Mouse (Mus musculus): ENCODE measurements around the gene Prkce.
A peak's percentile ranks its signal among the peaks of the same experiment; 100 is the strongest.

Gene Prkce

DNA sequence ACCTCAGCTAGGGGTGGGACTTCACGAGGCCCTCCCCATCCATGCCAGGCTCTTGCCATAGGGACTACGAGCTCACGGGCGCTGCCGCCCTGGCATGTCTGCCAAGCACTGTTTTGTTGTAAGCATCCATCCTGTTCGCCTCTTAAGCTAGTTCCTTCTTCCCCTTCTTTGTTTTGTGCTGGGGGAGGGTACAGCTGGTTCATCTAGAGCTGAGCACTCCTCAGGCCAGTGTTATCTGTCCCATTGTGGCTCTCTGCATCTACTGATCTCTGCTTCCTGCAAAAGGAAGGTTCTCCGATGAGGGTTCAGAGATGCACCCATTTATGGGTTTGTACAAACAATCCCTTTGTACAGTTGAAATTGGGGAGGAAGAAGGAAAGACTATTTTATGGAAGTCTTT, 9.1 kb downstream of the Prkce start:
- DNase-seq (ENCODE audit: low spot score): no peak

DNA sequence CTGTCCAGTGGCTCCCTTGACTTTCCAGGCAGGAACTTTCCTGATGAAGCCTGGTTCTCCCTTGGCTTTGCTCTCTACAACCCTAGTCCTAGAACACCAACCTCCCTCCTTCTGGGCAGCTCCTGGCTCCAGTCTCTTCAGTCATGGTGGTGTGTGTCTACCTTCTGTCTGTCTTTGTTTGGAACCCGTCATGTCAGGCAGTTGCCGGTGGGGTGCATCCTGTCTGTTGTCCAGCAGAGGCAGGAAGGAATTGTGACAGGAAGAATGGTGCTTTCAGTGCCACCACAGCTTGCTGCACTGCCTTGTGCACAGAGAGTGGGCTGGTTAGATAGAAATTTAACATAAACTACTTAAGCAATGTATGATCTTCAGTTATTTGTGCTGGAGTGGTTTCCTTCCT, 16.2 kb downstream of the Prkce start:
- no peak for DNase-seq (ENCODE audit: low spot score)

DNA sequence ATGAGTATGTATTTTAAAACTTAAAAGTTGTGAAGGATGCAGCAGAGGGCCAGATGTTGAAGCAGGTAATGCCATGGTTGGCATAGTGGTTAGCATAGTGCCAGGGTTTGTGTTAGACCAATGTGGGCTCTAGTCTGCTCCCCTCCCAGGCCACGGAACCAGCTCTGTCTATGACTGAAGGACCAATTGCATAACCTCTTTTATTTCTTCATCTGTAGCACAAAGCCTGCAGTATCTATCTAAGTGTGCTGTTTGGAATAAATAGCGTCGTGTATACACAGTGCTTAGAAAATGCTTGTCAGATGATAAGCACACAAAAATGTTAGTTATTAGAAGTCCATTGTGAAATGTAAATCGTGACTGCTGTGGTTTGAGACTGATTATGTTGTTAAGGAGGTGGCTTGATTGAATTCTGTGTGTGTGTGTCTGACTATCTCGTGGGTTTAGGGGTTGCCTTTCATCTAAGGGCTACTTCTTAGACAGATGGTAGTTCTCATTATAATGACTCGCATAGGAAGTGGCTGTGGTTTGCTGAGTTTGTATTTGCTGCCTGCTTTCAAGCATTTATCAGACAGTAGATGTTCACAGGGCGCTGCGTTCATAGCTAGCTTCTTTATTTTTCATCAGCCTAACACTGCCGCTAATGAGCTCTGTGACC, 17.1 kb downstream of the Prkce start:
- no peak for DNase-seq (ENCODE audit: low spot score)

DNA sequence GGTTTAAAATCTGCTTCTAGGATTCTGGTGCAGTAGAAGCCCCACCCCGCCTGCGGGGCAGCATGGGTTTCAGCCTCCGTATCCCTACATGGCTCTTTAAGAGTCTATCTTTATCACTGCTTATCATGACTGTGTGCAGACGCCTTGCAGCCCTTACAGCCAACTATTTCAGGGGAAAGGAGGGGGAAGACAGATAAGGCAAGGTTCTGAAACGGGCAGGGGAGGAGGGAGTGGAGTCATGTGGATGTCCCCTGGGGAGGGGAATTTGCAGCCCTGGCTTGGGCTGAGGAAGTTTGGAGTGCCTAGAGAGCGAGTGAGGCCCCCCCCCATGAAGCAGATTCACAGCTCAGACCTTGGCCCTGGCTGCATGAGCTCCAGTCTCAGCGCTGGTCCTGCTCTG, 18.0 kb downstream of the Prkce start:
- no peak for DNase-seq (ENCODE audit: low spot score)

DNA sequence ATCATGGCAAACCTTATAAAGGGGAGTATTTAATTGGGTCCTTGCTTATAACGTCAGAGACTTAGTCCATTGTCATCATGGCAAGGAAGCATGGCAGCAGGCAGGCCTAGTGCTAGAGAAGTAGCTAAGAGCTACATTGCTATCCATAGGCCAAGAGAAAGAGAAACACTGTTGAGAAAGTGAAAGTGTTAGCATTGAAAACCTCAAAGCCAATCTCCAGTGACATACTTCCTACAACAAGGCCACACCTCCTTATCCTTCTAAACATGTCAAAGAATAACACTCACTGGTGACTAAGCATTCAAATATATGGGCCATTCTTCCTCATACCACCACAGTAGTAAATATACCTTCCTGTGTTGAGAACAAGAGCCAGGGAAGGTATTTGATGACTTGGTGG, 20.2 kb downstream of the Prkce start:
- DNase-seq (ENCODE audit: low spot score): no peak

DNA sequence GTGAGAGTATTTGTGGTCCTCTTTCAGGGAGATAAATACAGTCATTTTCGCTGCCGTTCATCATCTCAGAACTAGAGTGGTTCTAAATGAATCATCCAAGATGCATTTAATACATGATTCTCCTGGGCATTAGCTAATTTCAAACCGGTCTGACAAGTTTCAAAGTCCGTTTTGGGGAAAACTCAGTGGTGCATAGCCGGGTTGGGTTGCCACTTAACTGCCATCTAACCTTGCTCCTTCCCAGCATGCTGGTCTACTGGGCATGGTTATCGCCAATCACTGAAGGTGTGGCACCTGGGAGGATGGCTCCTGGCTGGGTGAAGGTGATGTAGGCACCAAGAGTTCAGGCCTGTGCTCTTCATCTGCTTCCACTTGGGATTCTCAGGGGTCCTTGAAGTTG, 26.4 kb downstream of the Prkce start:
- DNase-seq (ENCODE audit: low spot score): no peak

DNA sequence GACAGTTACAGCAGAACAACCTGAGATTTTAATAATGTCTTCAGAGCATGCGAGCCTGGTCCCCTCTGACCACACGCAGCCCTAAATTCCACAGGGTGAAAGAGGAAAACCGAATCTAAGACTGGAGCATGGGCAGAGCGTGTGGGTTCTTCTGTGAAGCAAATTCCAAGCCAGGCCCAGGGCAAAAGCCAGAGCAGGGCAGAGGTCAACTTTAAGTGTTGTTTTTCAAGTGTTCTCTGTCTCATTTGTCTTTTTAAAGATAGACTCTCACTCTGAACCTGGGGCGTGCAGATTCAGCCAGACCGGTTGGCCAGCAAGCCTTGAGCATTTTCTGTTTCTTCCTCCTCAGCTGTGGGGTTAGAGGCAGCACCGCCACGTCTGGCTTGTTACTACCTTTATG, 27.3 kb downstream of the Prkce start:
- no peak for DNase-seq (ENCODE audit: low spot score)

DNA sequence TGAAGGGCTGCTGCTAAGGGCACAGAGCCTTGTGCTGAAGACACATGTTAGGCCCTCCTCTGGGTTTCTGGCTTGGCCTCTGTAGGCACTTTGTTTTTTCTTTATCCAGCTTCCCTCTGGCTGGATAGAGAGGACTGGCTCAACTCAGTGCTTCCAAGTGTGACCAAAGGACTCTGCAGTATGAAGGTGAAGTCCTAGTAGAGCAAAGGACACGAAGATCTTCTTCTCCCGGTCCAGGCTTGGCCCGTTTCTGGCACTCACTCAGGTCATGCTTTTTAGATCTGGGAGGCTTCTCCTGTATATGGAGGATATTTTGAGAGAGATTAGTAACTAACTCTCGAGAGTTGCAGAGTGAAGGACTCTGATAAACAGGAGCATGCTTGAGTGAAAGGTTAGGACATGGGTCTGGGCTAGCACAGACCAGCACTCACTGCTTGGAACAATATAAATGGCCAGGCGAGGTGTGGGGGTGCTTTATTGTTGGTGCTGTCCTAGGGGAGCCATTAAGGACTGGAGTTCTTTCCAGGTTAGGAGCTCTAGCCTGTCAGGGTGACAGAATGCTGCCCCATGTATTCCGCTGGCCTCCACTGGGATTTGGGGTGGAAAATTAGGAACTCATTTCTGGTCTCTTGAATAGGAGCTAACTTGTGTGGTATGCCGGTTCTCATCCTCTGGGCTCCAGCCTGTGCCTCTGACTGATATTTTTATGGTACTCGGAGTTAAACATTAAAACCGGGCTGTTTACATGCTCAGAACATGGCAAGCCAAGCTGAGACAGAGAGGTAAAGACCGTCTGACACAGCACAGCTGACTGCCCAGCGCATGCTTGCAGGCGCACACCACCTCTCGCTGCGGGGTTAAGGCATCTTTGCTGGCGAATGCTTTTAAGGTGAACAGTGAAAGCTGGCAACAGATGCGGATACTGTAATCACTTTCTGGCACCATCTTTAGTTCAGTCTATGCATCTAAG, 31.2 kb downstream of the Prkce start:
- no peak for DNase-seq (ENCODE audit: low spot score)

DNA sequence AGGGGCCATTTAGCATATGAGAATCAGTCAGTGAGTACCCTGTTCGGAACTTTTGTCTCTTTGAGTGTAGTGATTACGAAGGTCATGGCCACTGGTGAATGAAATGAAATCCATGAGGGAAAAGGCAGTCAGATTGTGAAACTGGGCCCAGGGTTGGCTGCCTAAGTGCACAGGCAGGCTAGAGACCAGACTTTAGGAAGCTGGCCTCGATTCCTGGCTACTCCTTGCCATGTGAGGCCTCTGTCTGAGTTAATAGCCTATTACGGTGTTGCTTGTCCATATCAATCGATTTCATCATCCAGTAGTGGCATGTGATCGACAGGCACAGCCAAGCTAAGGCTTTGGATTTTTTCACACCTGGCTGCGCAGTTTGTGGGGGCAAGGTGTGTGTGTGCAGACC, 34.4 kb downstream of the Prkce start:
- no peak for DNase-seq (ENCODE audit: low spot score)

DNA sequence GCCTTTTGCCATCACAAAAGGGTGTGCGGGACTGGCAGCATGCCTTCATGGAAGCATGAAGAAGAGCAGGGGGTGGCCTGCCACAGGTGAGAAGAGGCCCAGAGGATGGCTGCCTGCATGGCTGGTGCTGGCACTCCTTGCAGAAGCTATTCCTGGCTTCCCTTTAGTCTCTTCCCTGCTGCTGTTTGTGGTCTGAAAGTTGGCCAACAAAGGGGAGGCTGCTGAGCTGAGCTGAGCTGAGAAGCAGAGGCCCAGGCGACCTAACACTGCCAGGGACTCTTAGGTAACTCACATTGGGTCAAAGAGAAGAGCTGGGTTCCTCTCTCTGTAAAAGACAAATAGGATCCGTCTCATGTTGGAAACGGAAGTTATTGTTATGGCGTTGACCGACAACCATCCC, 35.4 kb downstream of the Prkce start:
- DNase-seq (ENCODE audit: low spot score): no peak

DNA sequence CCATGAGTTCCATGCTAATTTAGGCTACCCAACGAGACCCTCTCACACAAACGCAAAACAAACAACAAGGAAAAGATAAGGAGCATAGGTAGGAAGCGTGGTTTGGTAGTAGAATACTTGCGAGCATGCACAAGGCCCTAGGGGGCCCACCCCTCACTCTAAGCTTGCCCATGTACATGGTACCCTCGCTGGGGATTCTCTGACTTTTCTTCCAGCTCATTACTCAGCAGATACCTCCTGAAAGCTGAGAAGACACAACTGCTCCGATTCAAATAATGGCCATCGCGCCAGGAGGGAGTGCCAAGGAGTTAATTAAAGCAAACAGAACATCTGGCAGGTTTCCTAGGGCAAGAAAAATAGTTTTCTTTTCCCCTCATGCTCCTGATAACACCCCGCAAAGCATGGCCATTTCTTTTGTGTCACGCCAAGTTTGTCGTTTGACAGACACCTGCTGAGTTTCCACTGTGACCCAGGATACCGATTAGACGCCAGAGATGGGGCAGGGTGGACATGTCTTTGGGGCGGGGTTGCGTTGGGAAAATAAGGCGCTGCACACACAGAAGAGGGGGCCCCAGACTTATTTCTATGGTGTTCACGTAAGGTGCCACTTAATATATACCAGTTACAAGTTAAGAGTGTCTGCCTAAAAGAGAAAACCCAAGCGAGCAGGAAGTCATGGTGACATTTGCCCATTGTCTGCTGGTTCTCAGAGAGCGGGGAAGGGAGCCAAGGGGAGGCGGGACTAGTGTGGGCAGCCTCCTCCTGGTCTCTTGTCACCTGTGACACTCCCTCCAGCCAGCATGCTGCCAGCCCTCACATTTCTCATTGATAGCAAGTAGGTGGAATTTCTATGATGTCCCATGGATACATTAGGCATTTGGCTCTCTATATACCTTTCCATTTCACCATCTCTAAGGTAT, 36.2 kb downstream of the Prkce start:
- DNase-seq (ENCODE audit: low spot score): no peak

DNA sequence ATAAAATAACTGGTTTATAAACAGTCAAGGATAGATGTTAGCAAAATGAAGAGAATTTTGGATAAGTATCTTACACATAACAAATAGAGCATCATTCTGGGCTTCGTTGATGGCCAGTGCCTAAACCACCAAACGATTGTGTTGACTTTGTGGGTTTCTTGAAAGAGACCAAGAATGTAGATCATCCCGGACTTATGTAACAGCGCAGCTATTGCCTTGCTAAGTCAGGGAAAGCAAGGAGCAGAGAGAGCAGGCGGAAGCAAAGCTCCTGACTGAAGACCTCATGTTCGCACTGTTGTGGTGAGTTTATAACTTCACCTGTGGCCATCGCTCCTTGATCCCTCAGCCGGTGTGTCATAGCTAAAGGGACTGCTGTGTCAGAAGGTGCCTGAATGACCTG, 38.7 kb downstream of the Prkce start:
- DNase-seq (ENCODE audit: low spot score): no peak

DNA sequence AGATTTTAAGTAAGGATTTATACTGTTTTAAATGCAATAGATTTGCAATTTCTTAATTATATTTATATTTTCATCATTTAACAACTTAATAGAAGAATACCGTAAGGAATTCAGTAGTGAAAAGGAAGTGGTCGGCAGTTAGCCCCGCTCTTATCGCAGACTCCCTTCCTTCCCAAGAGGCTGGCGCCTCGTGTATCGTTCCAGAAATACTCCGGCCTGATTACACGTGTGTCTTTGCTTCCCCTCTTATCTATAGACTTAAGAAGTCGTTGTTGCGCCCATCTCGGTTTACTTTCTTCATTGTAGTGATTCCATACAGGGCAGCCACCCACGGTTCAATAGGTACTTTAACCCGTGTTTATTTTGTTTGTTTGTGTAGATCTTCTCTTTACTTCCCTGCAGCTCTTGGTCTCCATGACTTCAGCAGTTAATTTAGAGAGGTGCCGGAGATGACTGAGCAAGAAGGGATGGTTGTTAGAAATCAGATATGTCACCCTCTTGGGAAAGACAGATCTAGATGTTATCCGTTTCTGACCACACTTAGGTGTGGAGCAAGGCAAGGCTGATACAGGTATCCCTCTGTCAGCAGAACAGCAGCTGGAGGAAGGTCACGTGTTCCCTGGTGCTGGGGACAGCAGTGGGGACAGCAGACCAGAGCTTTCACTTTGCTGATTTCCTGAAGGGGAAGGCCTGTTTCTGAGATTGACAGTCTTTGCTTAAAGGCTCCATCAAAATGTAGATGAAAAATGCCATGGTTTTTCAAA, 40.7 kb downstream of the Prkce start:
- no peak for DNase-seq (ENCODE audit: low spot score)

DNA sequence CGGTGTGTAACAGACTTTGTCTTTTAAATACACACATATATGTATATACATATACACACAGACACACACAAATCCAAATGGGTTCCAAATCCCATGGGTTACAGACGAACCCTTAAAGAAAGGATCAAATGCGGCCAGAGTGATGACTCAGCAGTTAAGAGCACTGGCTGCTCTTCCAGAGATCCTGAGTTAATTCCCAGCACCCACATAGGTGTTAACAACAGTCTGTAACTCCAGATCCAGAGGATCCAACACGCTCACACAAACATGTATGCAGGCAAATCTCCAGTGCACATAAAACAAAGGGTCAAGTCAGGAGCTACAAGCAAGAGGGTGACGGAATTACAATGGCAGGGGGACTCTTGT, 41.2 kb downstream of the Prkce start:
- DNase-seq (ENCODE audit: low spot score): no peak

DNA sequence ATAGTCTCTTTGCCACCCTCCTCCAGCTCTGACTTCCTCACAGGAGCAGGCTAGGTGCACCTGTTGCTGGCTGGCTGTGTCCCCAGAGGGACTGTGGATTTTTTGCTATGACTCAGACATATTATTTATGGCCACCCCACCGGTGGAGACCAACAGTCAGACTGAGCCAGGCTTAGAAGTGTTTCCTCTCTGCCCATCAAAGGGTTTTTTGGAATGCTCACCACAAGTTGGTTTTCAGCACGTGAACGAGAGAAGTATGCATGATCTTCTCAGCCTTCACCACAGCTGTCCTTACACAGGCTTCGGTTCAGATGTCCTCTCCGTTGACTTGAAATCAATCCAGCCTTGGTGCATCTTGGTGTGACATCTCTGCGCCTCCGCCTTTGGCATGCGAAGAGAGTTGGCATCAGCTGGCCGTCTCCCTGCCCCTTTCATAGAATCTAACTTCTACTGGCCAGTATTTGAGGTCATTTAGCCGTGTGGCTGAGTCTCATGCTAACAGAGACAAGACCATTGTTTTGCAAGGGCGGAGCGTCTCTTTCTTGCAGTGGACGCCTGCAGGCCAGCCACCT, 42.2 kb downstream of the Prkce start:
- DNase-seq (ENCODE audit: low spot score): no peak

DNA sequence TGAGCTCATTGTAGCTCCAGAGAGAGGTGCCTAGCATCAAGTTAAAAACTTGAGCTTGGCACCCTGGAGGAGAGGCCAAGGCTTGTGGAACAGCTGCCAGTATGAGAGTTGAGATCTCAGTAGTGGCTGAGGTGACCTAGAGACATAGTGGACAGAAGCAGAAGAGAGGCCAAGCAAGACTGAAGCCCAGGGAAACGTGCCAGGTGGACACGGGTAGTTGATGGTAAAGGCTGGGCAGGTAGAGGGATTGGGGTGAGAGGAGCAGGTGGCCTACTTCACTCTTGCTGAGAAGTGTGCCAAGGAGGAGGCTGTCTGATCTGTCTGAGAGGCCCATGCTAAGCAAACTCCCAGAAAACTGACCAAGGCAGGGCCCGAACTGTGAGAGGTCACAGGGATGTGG, 44.6 kb downstream of the Prkce start:
- DNase-seq (ENCODE audit: low spot score): no peak

DNA sequence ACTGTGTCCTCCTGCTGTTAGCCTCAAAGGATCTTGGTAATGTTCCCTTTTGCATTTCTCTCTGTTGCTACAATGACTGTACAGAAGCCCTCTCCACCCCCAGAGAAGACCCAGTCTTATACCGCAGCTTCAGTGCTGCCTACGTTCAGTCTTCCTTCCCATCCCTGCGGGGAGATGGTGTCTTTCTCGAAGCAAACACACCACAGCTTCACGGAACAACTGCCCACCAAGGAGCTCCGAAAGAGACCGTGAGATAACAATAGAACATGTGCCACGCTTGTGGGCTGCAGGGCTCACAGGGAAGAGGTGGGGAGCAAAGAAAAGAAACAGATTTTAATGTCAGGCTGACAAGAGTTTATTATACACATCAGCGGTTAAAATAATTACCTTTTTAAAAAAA, 46.7 kb downstream of the Prkce start:
- DNase-seq (ENCODE audit: low spot score): no peak

DNA sequence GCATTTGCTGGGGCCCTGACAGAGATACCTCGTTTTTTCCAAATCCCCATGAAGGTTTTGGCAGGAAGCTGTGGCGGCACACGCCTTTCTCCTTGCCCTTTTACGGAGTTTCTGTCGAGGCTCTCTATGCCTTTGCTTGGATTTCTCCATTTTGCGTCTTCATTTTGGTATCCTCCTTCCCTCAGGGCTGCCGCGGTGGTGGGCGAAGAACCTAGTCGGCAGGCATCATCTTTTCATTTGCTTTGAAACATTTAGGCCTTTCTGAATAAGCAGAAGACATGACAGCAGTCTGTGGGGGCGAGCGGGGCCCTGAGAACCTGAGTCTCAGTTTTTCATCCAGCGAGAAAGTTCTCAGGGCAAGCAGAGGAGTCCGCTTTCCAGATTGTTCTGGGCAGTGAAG, 47.2 kb downstream of the Prkce start:
- no peak for DNase-seq (ENCODE audit: low spot score)

DNA sequence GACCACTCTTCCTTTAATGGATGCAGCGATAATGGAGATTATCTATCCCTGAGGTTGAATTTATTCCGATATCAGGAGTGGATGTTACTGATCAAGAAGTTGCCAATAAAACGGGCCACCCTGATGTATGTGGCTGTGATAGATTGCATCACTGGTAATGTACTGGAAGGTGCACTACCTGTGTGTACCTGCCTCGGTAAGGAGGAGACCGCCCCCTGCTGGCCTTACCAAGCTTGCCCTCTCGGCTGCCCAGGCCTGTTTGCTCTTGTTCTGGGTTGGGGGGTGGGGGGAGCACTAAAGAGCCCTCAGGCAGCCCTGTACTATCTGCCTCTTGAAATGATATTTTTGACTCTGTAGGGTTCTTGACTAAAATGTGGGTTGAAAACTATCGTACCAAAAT, 48.2 kb downstream of the Prkce start:
- DNase-seq (ENCODE audit: low spot score): peak; percentile 30

DNA sequence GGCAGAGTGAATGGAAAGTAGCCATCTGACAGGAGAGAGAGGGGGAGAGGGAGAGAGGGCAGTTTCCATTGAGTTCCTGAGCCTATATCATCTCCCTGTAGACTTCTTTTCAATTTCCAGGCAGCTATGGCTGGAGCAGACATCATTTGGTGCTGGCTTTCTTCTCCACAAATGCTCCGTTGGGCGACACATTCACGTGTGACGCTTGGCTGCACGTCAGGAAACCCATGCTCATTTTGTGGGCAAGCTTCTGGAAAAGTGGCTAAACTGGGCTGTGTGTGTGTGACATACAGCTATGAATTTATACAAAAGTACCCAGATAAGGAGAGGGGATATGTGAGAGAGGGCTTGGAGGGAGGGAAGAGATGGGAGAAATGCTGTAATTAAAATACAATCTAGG, 49.9 kb downstream of the Prkce start:
- DNase-seq (ENCODE audit: low spot score): no peak

DNA sequence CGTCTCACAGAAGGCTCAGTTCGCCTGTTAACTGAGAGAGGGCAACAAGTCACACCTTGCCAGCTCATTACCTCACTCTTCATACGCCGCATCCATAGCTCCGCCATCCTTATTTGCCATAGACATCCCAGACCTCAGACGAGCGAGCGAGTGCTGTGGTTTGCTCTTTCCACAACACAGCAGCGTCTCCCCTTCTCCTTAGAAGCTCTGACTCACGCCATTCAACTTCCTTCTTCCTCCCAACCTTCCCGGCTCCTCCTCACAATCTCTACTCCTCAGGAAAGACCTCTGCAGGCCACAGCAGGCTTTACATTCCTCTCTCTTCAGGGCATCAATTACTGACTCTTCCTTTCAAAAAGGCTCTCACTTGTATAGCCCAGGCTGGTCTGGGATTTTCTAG, 51.0 kb downstream of the Prkce start:
- DNase-seq (ENCODE audit: low spot score): no peak
